ENCODE assay signal across 8 mouse cellular contexts in genomic region chr16:29945891-29946598, GRCm38 (mm10).
DNase-seq lines count a peak whose midpoint lies in the region; ATAC-seq and TF ChIP-seq lines count a peak whose summit lies in the region.

No protein-coding gene starts in this region.

- peak; percentile 68 for DNase-seq in Patski (ENCODE audit: low read depth, low spot score)
- peak; percentile 51 for DNase-seq in cerebellum, adult 8-10 months
- DNase-seq in hindbrain, embryonic 10.5 days (ENCODE audit: low spot score) = peak; percentile 66
- DNase-seq in left cerebral cortex, adult 2 months (ENCODE audit: extremely low spot score in 1 of 2, low spot score in 2 of 2) = peak; percentile 28 to 47
- DNase-seq in right cerebral cortex, postnatal 14 days = peak; percentile 32
- no peak for DNase-seq in natural killer cell, adult 2 months (ENCODE audit: low spot score in 2 of 2)

- intact Hi-C loops in left cerebral cortex, adult 2 months (cut with DNase I) = loop anchor here (2.0 to 5.0 kb wide), 3 partner anchors 63 to 119 kb away; partner anchors contain the start of gene Hes1

- 2% methylated on average over 39 of the region's 39 CpGs for WGBS in hindbrain, embryonic 10.5 days
- 7% methylated on average over 37 of the region's 39 CpGs for WGBS in macrophage (ENCODE audit: missing documents)

- no peaks in the 10 kb centered on the region for H3K79me2 ChIP-seq in macrophage (ENCODE audit: inconsistent target)

- POLR2A ChIA-PET in Patski (lab: Charles Lee) = interaction anchor here (1.1 kb wide), 1 partner anchor 63 kb away, joined by 4 read pairs; no protein-coding TSS in a partner anchor

- H3K27me3 ChIP-seq in Patski = no peaks in the 10 kb centered on the region
- peaks cover 60% of the 10 kb centered on the region for H3K27me3 ChIP-seq in hindbrain, embryonic 10.5 days (ENCODE audit: insufficient read depth, poor library complexity, severe bottlenecking)

- TF ChIP-seq CTCF in Patski (IDR thresholded peaks at IDR 0.05) = no peak
- TF ChIP-seq CTCF in left cerebral cortex, adult 2 months (IDR thresholded peaks at IDR 0.05) = no peak

- no peaks in the 10 kb centered on the region for H3K36me3 ChIP-seq in hindbrain, embryonic 10.5 days
- no peaks in the 10 kb centered on the region for H3K36me3 ChIP-seq in macrophage (ENCODE audit: inconsistent target)

- CTCF ChIA-PET in Patski (lab: Charles Lee) = interaction anchor here (0.6 to 2.3 kb wide), 4 partner anchors 28 to 211 kb away, joined by 3 to 7 read pairs (median 4); no protein-coding TSS in a partner anchor

- no peaks in the 10 kb centered on the region for H3K9me3 ChIP-seq in hindbrain, embryonic 10.5 days

- peaks cover 29% of the 10 kb centered on the region for H3K4me1 ChIP-seq in hindbrain, embryonic 10.5 days (replicated peaks)

- ATAC-seq in Patski = peak; percentile 84
- ATAC-seq in frontal cortex, adult (ENCODE audit: low TSS enrichment) = peak; percentile 72

- peak overlapping the region; percentile 56 for H3K4me3 ChIP-seq in hindbrain, embryonic 10.5 days
- H3K4me3 ChIP-seq in left cerebral cortex, adult 2 months = peak overlapping the region; percentile 53
- H3K4me3 ChIP-seq in macrophage (ENCODE audit: inconsistent target) = peak overlapping the region; percentile 12; the same call in 1 of the 2 replicates

- in situ Hi-C loops in Patski (cut with MboI; ENCODE audit: low pct_unique_long_range_greater_than_20kb) = loop anchor here (5.0 kb wide), 3 partner anchors 121 to 241 kb away; no protein-coding TSS in a partner anchor

- H3K27ac ChIP-seq in hindbrain, embryonic 10.5 days = peak overlapping the region; percentile 87
- peak overlapping the region; percentile 73 for H3K27ac ChIP-seq in left cerebral cortex, adult 2 months
- H3K27ac ChIP-seq in macrophage = peak overlapping the region; percentile 72

Comparison
In these comparisons a context has a peak if more than half of its experiments do, and no peak if none do; other contexts are left out.
1. DNase-seq: peak in Patski (single experiment), cerebellum, adult 8-10 months (single experiment), hindbrain, embryonic 10.5 days (single experiment), left cerebral cortex, adult 2 months (2 of 2) and right cerebral cortex, postnatal 14 days (single experiment); none in natural killer cell, adult 2 months (0 of 2).
2. Peak in every context shown above with its lines, with median percentiles within 50 percentile points of each other: H3K27ac ChIP-seq and H3K4me3 ChIP-seq.